Mouse (Mus musculus) midbrain, embryonic 12.5 days (tissue): ENCODE data around the gene Dlg2. TPM values are rescaled to one million over a fixed set of nuclear protein-coding genes. Genes with fewer than 3 reads are reported as not detected.

ENCODE experiments used
- ATAC-seq: fragments of 200-750 bp; cut with Nextera tagmentation; 2 replicates; pipeline ENCODE4 v1.8.0; 2017; ENCODE audit warnings: low read depth, moderate TSS enrichment, moderate library complexity; ENCODE audit not compliant: low FRiP score
- H3K27ac ChIP-seq: fragments of 300-500 bp; sonication (generic); replicated peaks from 2 replicates; pipeline ENCODE4 v1.5.1; 2016; ENCODE audit warnings: mild to moderate bottlenecking
- H3K27me3 ChIP-seq: fragments of 300-500 bp; sonication (generic); 2 replicates; pipeline ENCODE4 v1.6.1; 2016; ENCODE audit warnings: mild to moderate bottlenecking
- H3K36me3 ChIP-seq: fragments of 300-500 bp; sonication (generic); 2 replicates; pipeline ENCODE4 v1.6.1; 2016
- H3K4me1 ChIP-seq: fragments of 300-500 bp; sonication (generic); 2 replicates; pipeline ENCODE4 v1.6.1; 2016
- H3K4me2 ChIP-seq: fragments of 300-500 bp; sonication (generic); replicated peaks from 2 replicates; pipeline ENCODE4 v1.6.1; 2016; ENCODE audit warnings: mild to moderate bottlenecking, moderate library complexity
- H3K4me3 ChIP-seq: fragments of 300-500 bp; sonication (generic); 2 replicates; pipeline ENCODE4 v1.5.1; 2016; ENCODE audit warnings: mild to moderate bottlenecking
- H3K9ac ChIP-seq: fragments of 300-500 bp; sonication (generic); replicated peaks from 2 replicates; pipeline ENCODE4 v1.6.1; 2016; ENCODE audit warnings: mild to moderate bottlenecking, moderate library complexity
- H3K9me3 ChIP-seq: fragments of 300-500 bp; sonication (generic); 2 replicates; pipeline ENCODE4 v1.6.1; 2016; ENCODE audit warnings: mild to moderate bottlenecking
- WGBS: fragments of 180-500 bp; shearing (Covaris S2); methylation state at CpG from one replicate; pipeline ENCODE4 v1.1.7; 2016; 5-methylcytosine and 5-hydroxymethylcytosine counted together
- polyA plus RNA-seq: library from polyadenylated mRNA; unstranded; fragments of >200 nt; fragmentation: Nextera tagmentation; extraction: Ambion mirVana; gene quantifications from 2 replicates; pipeline ENCODE4 v1.2.1, GENCODE M21; 2016

Dlg2 gene
- polyA plus RNA-seq, 1 experiment from 2014 or later, result 4.2 TPM

DNA sequence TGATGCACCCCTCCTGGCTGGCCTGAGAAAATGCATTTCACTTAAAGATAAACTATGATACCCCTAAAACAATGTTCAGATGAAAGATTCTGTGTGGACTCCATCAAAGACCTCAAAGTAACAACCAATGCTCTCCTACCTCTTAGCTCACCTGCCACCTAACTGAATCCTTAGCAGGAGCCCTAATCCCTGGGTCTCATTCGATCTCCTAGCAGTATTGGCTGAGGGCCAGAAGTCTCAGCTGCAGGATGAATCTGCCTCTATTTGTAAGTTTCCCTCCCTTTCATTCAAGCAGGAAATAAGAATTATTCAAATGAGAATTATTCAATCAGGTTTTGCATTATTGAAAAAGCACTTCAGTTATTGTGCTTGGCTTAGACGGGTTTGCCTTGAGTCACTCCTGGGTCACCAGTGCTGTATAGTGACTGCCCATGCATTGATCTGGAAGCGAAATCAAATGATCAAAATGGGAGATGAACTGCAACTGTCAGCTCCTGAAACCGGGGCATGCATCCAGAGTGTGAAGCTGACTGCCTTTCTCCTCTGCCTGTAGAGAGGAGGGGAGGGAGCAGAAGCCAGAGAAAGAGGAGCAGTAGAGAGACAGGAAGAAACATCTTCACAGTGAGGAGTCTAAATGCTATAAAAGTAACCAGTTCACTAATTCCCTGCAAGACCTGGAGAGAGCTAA is 1924.7 kb downstream of the Dlg2 start:
- Histone ChIP-seq H3K36me3 (no peaks in the 10 kb centered on the region), H3K27me3 (no peaks in the 10 kb centered on the region), H3K9ac (no peak overlapping the region), H3K4me3 (no peak overlapping the region), H3K4me2 (no peak overlapping the region), H3K9me3 (no peaks in the 10 kb centered on the region), H3K4me1 (0 out of 2 replicates have a peak, but pooled peaks cover 6% of the 10 kb centered on the region), H3K27ac (no peak overlapping the region; the same call in 1 of the 2 replicates)
- WGBS, result 44% methylated on average over 4 of the region's 4 CpGs
- ATAC-seq, result peak; percentile 66

DNA sequence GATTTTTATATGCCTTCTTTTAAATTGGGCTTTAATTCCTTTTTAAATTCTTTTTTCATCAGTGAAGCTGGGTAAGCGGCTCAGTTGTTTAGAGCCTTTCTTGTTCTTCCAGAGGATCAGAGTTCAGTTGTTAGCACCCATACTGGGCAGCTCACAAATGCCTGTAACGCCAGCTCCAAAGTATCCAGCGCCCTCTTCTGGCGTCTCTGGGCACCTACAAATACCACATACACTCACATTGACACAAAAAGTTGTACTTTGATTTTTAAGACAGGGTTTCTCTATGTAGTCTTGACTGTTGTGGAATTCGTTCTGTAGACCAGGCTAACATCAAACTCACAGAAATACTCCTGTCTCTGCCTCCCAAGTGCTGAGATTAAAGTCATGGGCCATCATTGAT is 1932.0 kb downstream of the Dlg2 start:
- H3K9ac ChIP-seq, result no peak overlapping the region

GRCm38 (mm10) chr7:92420474-92420873 is 1944.0 kb downstream of the Dlg2 start:
- H3K4me3 ChIP-seq, result no peak overlapping the region
- no peaks in the 10 kb centered on the region for H3K4me1 ChIP-seq
- WGBS, result 80% methylated on average over 10 of the region's 10 CpGs
- H3K36me3 ChIP-seq, result no peaks in the 10 kb centered on the region
- no peak overlapping the region for H3K27ac ChIP-seq
- no peak for ATAC-seq
- no peak overlapping the region for H3K9ac ChIP-seq
- no peaks in the 10 kb centered on the region for H3K27me3 ChIP-seq
- H3K4me2 ChIP-seq, result no peak overlapping the region
- H3K9me3 ChIP-seq, result no peaks in the 10 kb centered on the region

More for the DNA sequence above, 1932.0 kb downstream of the Dlg2 start:
- Histone ChIP-seq H3K36me3 (no peaks in the 10 kb centered on the region), H3K4me3 (no peak overlapping the region), H3K4me1 (no peaks in the 10 kb centered on the region), H3K9me3 (no peaks in the 10 kb centered on the region), H3K27ac (no peak overlapping the region), H3K4me2 (no peak overlapping the region), H3K27me3 (no peaks in the 10 kb centered on the region)
- 69% methylated on average over 5 of the region's 5 CpGs for WGBS
- ATAC-seq, result no peak

DNA sequence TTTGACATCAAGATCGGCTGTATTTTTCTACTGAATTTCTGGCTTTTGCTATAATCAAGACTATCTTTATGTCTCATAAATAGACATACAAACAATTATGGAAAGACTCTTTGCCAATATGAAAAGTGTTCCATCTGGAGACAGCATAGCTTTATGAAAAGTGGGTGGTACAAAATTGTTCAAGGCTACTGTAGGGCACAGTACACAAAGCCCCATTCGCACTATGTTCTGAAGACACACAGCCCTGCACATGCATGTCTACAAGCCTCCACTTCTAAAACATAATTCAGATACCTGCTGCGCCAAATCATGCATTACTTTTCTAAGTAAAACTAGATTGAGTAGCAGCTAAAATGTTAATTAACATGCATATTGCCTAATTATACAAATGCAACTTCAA is 1946.5 kb downstream of the Dlg2 start:
- H3K4me3 ChIP-seq, result no peak overlapping the region
- H3K9ac ChIP-seq, result no peak overlapping the region
- H3K9me3 ChIP-seq, result no peaks in the 10 kb centered on the region
- H3K4me1 ChIP-seq, result no peaks in the 10 kb centered on the region
- H3K4me2 ChIP-seq, result no peak overlapping the region
- WGBS, result 95% methylated on average over 3 of the region's 3 CpGs
- no peaks in the 10 kb centered on the region for H3K36me3 ChIP-seq
- no peaks in the 10 kb centered on the region for H3K27me3 ChIP-seq
- no peak for ATAC-seq
- no peak overlapping the region for H3K27ac ChIP-seq

DNA sequence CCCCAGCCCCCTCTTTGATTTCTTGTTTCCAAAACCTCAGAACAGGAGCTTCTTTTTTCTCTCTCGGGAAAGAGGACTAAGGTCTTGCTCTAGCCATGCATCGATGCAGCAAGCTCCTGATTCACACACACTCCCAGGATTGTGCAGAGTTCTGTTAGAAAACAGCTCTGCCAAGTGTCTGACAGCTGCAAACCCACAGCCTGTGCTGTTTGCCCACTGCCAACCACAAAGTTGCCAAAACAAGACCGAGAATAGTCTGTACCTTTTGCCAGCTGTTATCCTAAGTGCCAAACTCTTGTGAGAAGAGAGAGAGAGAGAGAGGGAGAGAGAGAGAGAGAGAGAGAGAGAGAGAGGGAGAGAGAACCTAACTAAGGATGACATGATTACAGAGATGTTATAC is 1948.2 kb downstream of the Dlg2 start:
- Histone ChIP-seq H3K9ac (no peak overlapping the region), H3K4me1 (no peaks in the 10 kb centered on the region), H3K36me3 (no peaks in the 10 kb centered on the region), H3K27ac (no peak overlapping the region), H3K27me3 (no peaks in the 10 kb centered on the region), H3K4me2 (no peak overlapping the region), H3K4me3 (no peak overlapping the region), H3K9me3 (no peaks in the 10 kb centered on the region)
- WGBS, result 83% methylated on average over 3 of the region's 3 CpGs
- ATAC-seq, result no peak

GRCm38 (mm10) chr7:92427280-92427679 is 1950.8 kb downstream of the Dlg2 start:
- H3K36me3 ChIP-seq, result no peaks in the 10 kb centered on the region

GRCm38 (mm10) chr7:92428629-92429028 is 1952.2 kb downstream of the Dlg2 start:
- Histone ChIP-seq H3K9me3 (no peaks in the 10 kb centered on the region), H3K4me3 (no peak overlapping the region), H3K4me1 (no peaks in the 10 kb centered on the region), H3K36me3 (no peaks in the 10 kb centered on the region), H3K27ac (no peak overlapping the region), H3K4me2 (no peak overlapping the region), H3K27me3 (no peaks in the 10 kb centered on the region), H3K9ac (no peak overlapping the region)
- ATAC-seq, result no peak
- 81% methylated on average over 5 of the region's 5 CpGs for WGBS

More at GRCm38 (mm10) chr7:92427280-92427679, 1950.8 kb downstream of the Dlg2 start:
- Histone ChIP-seq H3K4me1 (no peaks in the 10 kb centered on the region), H3K4me2 (no peak overlapping the region), H3K27me3 (no peaks in the 10 kb centered on the region), H3K27ac (no peak overlapping the region), H3K9me3 (no peaks in the 10 kb centered on the region), H3K4me3 (no peak overlapping the region), H3K9ac (no peak overlapping the region)
- WGBS, result 85% methylated on average over 4 of the region's 4 CpGs
- ATAC-seq, result no peak

GRCm38 (mm10) chr7:92430254-92430653 is 1953.8 kb downstream of the Dlg2 start:
- WGBS, result 79% methylated on average over 2 of the region's 2 CpGs
- H3K4me2 ChIP-seq, result no peak overlapping the region
- H3K27ac ChIP-seq, result no peak overlapping the region
- no peaks in the 10 kb centered on the region for H3K27me3 ChIP-seq
- ATAC-seq, result no peak
- H3K4me3 ChIP-seq, result no peak overlapping the region
- H3K36me3 ChIP-seq, result no peaks in the 10 kb centered on the region
- no peaks in the 10 kb centered on the region for H3K9me3 ChIP-seq
- no peaks in the 10 kb centered on the region for H3K4me1 ChIP-seq
- H3K9ac ChIP-seq, result no peak overlapping the region

GRCm38 (mm10) chr7:92437168-92437567 is 1960.7 kb downstream of the Dlg2 start:
- no peaks in the 10 kb centered on the region for H3K36me3 ChIP-seq
- no peaks in the 10 kb centered on the region for H3K27me3 ChIP-seq
- H3K9me3 ChIP-seq, result no peaks in the 10 kb centered on the region
- no peak overlapping the region for H3K4me3 ChIP-seq
- H3K27ac ChIP-seq, result no peak overlapping the region
- no peaks in the 10 kb centered on the region for H3K4me1 ChIP-seq
- ATAC-seq, result no peak
- WGBS, result 90% methylated on average over 2 of the region's 2 CpGs
- no peak overlapping the region for H3K9ac ChIP-seq
- no peak overlapping the region for H3K4me2 ChIP-seq

DNA sequence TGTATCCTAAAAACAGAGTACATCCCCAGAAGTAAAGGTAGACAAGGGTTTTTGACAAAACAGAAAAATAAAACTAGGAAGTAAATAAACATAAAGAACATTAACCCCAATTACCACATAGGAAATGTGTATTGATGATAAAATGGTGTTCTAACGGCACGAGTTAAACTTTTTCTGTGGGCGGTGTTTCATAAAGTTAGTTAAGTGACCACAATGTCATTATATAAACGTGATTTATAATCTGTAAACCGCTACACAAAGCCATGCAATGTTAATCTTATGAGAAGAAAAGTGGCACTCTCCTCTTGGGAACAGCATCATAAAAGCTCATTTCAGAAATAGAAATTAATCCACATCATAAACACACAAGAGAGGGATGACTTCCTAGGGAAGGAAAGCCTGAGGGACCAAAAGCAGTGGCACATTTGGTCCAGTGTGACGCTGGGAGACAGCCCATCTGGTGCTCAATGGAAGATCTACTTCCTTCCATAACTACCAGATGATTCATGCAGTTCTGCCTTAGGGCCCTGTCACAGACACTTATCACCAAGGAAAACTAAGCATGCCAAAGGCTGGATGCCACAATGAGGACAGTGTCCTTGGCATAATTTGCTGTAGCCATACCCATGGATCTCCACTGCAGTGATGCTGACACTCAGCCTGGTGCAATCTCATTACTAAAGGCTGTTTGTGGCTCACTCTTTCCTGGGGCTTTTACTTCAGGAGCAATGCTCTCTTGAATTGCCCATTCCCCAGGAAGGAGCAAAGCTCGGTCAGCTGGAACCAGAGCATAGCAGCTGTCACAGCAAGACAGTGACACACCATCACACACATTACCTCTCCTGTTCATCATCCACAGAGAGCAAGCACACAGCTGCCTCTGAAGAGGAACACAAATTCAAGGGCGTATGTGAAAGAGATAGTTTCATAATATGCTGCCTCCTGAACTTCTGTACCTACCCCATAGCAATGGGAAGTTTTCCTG is 1963.3 kb downstream of the Dlg2 start:
- Histone ChIP-seq H3K4me1 (no peaks in the 10 kb centered on the region), H3K9ac (no peak overlapping the region), H3K36me3 (no peaks in the 10 kb centered on the region), H3K27me3 (no peaks in the 10 kb centered on the region), H3K4me3 (no peak overlapping the region), H3K9me3 (no peaks in the 10 kb centered on the region), H3K27ac (no peak overlapping the region), H3K4me2 (no peak overlapping the region)
- WGBS, result 88% methylated on average over 8 of the region's 8 CpGs
- ATAC-seq, result peak; percentile 27; the same call in 1 of the 2 replicates

GRCm38 (mm10) chr7:92441611-92442010 is 1965.1 kb downstream of the Dlg2 start:
- H3K4me1 ChIP-seq, result no peaks in the 10 kb centered on the region

GRCm38 (mm10) chr7:92442082-92442481 is 1965.6 kb downstream of the Dlg2 start:
- H3K27me3 ChIP-seq, result no peaks in the 10 kb centered on the region
- H3K9me3 ChIP-seq, result no peaks in the 10 kb centered on the region
- H3K27ac ChIP-seq, result no peak overlapping the region
- no peak overlapping the region for H3K9ac ChIP-seq
- ATAC-seq, result no peak
- 85% methylated on average over 4 of the region's 4 CpGs for WGBS
- H3K4me3 ChIP-seq, result no peak overlapping the region
- no peak overlapping the region for H3K4me2 ChIP-seq
- no peaks in the 10 kb centered on the region for H3K4me1 ChIP-seq
- no peaks in the 10 kb centered on the region for H3K36me3 ChIP-seq

More at GRCm38 (mm10) chr7:92441611-92442010, 1965.1 kb downstream of the Dlg2 start:
- no peak for ATAC-seq
- no peaks in the 10 kb centered on the region for H3K36me3 ChIP-seq
- H3K9ac ChIP-seq, result no peak overlapping the region
- H3K27ac ChIP-seq, result no peak overlapping the region
- H3K4me2 ChIP-seq, result no peak overlapping the region
- no peak overlapping the region for H3K4me3 ChIP-seq
- H3K27me3 ChIP-seq, result no peaks in the 10 kb centered on the region
- H3K9me3 ChIP-seq, result no peaks in the 10 kb centered on the region
